Mouse (Mus musculus) brain, embryonic 18.5 days (tissue): ENCODE measurements at regions not wholly inside any gene's neighbourhood (a gene's known extent, or its start where the extent isn't known, plus 50 kb on each side); places are given as distances from the start of the nearest gene placed in this dataset.

Source experiments
- DNase-seq: peaks from one replicate; pipeline ENCODE4 v3.0.0-alpha.2; 2012; ENCODE audit warnings: low read depth, low spot score

- no peak for DNase-seq
Measured at GRCm38 (mm10) chr2:167757157-167757780, 67.6 kb upstream of the Tmem189 start.

DNA sequence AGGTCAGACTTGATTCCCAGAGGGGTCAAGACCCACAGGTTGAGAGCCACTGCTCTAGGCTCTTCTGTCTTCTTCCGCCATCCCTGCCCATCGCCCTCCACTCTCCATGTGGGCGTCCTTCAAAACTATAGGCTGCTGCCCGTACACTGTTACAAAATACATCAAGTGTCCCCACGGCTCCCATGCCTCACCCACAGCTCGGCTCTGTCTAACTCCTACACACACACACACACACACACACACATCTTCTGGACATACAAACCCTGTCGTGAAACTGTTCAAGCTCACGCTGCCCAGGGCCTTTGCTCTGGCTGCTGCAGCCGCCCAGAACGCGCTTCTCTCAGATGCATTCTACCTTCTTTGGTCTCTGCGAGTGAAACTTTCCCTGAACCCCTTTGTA is 67.1 kb upstream of the Tmem189 start:
- DNase-seq: no peak

GRCm38 (mm10) chr2:167754929-167755551 is 65.4 kb upstream of the Tmem189 start:
- DNase-seq: no peak

- DNase-seq: no peak
Measured at GRCm38 (mm10) chr2:167753898-167754297, 64.3 kb upstream of the Tmem189 start.

DNA sequence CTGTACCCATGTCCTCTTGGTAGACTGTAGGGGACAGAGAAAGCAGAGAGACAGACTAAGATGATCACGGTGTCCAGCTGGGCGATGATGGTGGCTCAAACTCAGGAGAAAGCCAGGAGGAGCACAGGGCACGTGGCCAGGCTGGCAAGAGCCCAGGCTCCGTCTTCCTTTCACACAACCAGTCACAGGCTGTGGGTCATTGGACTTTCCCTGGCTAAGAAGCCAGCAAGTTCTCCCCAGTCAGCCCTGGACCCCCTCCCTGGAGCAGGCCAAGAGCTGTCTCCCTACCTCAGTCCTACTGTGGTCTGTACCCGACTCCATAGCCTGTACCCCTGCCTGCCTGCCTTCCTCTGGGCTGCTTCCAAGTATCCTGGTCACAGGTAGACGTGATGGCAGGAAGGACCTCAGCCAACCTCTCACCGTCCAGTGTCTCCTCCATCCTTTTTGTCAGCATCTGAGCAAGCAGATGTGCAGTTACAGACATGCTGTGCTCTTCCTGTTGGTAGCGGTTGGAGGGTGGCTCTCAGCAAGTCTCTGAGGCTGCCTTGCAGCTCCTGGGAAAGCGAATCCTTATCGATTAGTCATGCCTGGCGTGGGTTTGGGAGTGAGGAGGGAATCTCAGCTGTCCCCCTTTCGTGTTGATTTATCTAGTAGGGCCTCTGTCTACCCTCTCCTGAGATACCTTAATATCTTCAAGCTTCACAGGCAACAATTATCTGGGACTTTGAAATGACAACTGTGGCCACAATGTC is 63.4 kb upstream of the Tmem189 start:
- no peak for DNase-seq

DNA sequence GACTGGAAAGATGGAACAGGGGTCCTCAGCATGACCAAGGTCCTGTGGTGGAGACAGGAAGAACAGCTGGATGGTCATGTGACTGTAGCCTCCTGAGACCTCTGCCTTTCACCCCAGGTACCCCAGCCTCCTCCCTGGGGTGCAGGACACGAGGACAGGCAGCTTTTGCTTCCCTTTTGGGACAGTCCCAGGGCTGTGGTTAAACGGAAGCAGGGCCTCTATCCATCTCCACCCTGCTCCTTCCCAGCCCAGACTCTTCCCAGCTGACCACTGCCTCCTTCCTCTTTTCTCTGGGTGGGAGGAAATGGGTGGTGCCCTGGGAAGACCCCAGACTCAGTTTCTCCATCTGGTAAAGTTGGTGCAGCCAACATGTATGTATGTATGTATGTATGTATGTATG is 62.0 kb upstream of the Tmem189 start:
- DNase-seq: no peak

DNA sequence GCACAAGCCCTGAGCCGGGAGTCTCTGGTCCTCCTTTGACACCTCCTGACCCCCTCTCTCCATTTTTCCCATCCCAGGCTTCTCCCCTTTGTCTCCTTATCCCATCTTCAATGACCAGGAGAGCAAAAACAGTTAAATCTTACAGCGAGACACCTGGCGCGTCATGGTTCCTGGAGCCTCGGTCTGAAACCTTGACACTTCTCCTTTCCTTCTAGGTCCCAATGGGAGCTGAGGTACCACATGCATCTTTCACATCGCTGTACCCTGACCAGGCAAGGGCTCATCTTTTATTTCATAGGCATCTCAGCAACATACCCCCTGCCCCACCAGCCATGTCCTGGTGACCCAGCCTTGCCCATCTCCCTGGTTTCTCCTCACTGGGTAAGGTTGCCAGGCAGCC is 58.7 kb upstream of the Tmem189 start:
- DNase-seq: no peak

- no peak for DNase-seq
Measured at GRCm38 (mm10) chr2:167747164-167747843, 57.7 kb upstream of the Tmem189 start.

- no peak for DNase-seq
Measured at GRCm38 (mm10) chr2:167746344-167746743, 56.7 kb upstream of the Tmem189 start.

DNA sequence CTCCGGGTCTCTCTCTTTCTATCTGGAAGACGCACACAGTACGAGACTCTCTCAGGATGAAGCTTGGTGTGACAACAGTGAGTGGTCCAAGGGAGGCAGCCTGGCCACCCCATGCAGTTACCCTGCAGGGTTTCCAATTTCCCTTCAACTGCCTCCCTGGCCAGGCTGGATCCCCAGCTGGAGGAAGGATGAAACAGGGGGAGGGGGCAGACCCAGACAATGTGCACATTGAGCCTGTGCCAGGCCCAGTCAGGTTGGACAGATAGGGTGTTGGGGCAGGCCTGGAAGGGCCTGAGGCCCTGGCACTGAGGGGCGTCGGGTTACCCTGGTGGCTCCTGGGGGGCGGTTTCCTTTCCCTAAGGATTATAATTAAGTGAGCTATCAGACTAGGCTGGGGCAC is 55.8 kb upstream of the Tmem189 start:
- DNase-seq: no peak

- no peak for DNase-seq
Measured at GRCm38 (mm10) chr2:167744080-167744479, 54.5 kb upstream of the Tmem189 start.

DNA sequence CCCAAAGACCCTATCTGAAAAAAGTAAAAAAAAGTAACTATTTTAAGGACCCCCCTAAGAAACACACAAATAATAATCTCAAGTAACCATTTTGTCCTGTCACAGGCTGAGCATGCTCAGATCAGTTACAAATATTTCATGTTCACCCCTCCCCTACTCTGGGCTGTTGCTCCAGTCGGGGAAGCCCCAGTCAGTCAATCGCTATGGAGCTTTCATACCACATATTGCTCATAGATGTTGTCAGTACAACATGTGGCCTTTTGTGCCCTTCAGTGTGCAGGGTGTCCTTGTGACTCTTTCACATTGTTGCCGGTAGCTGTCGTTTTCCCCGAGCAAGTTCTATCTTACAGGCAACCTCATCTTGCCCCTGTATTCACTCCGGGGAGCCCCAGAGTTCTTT is 52.9 kb upstream of the Tmem189 start:
- no peak for DNase-seq

DNA sequence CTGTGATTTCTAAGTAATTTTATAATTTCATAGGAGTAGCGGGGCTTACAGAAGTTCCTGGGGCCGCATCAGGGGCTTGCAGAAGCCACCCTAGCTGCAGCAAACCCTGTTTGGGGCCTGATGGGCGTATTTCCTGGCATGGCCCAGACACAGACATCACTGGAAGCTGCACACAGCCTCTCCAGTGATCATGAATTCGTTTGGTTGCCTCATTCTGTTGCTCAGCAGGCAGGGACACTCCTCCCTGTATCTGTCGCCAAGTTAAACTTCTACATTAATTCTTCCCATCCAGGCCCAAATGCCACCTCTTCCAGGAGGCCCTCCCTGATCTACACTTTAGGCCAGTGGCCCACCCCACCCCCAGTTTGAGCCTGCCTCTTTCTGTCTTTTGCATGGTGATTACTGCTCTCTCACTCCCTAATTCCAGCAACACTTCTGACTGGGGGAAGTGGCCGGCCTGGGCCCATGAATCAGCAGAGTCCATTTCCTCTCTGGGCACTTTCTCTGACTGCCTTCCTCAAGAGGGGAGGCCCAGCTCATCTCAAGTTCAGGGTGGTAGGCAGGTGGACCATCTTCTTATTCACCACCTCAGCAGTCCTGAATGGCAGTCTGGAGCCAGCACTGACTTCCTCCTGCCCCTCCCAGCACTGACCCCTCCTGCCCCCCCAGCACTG is 51.0 kb upstream of the Tmem189 start:
- DNase-seq: no peak
